Mouse (Mus musculus) myocyte (in vitro differentiated cells): ENCODE results near the gene Slc17a8. TPM values are rescaled to one million over a fixed set of nuclear protein-coding genes. Genes with fewer than 3 reads are reported as not detected.
"Not testable (repeated sequence)": the region's sequence is repeated elsewhere in the genome, so short reads cannot be mapped to it uniquely, and the experiment has no call there.

Experiments
- H3K27me3 ChIP-seq: one replicate; pipeline ENCODE4 v1.6.1; 2011; ENCODE audit not compliant: control insufficient read depth, insufficient read depth, insufficient read length
- H3K36me3 ChIP-seq: one replicate; pipeline ENCODE4 v1.6.1; 2011; ENCODE audit not compliant: control insufficient read depth, insufficient read depth
- H3K4me2 ChIP-seq: one replicate; pipeline ENCODE4 v1.6.1; 2011; ENCODE audit warnings: low read depth, control low read depth
- H3K4me3 ChIP-seq: one replicate; pipeline ENCODE4 v1.5.1; 2011; ENCODE audit warnings: mild to moderate bottlenecking, control low read depth, moderate library complexity
- H3K79me2 ChIP-seq: one replicate; pipeline ENCODE4 v1.6.1; 2011; ENCODE audit not compliant: control insufficient read depth, insufficient read depth
- H3ac ChIP-seq: one replicate; pipeline ENCODE4 v1.6.1; 2011; ENCODE audit not compliant: control insufficient read depth, insufficient read length
- CEBPB ChIP-seq: IDR thresholded peaks from 2 replicates; pipeline ENCODE4 v1.6.1; 2011; ENCODE audit warnings: mild to moderate bottlenecking, moderate library complexity; ENCODE audit not compliant: poor library complexity, insufficient read depth, severe bottlenecking
- E2F4 ChIP-seq: IDR thresholded peaks from one replicate; pipeline ENCODE4 v1.6.1; 2011; ENCODE audit warnings: mild to moderate bottlenecking, control low read depth, moderate library complexity; ENCODE audit not compliant: insufficient read depth
- MAX ChIP-seq: IDR thresholded peaks from one replicate; pipeline ENCODE4 v1.6.1; 2011; ENCODE audit warnings: low read depth, mild to moderate bottlenecking, control low read depth
- MYOD1 ChIP-seq, 3 experiments: IDR thresholded peaks; one replicate each; pipeline ENCODE4 v1.6.1; 2011; ENCODE audit warnings: control low read depth in 2 of 3, low read depth in 2 of 3, mild to moderate bottlenecking in 2 of 3, moderate library complexity in 1 of 3; ENCODE audit not compliant: insufficient read length in 2 of 3, control insufficient read depth in 1 of 3
- MYOG ChIP-seq, 3 experiments: IDR thresholded peaks; one replicate each; pipeline ENCODE4 v1.6.1; 2011; ENCODE audit warnings: control low read depth in 2 of 3, low read depth in 2 of 3, mild to moderate bottlenecking in 2 of 3; ENCODE audit not compliant: insufficient read length in 2 of 3, control insufficient read depth in 1 of 3, insufficient read depth in 1 of 3
- POLR2A ChIP-seq: IDR thresholded peaks from one replicate; pipeline ENCODE4 v1.6.1; 2011; ENCODE audit warnings: low read depth, mild to moderate bottlenecking, control low read depth, moderate library complexity; ENCODE audit not compliant: insufficient read length
- POLR2AphosphoS2 ChIP-seq: IDR thresholded peaks from one replicate; pipeline ENCODE4 v1.6.1; 2011; ENCODE audit warnings: low read depth, control low read depth; ENCODE audit not compliant: insufficient read length
- REST ChIP-seq: IDR thresholded peaks from one replicate; pipeline ENCODE4 v1.6.1; 2011; ENCODE audit warnings: mild to moderate bottlenecking, control low read depth, moderate library complexity; ENCODE audit not compliant: insufficient read depth, insufficient read length
- SRF ChIP-seq: IDR thresholded peaks from one replicate; pipeline ENCODE4 v1.6.1; 2011; ENCODE audit warnings: low read depth; ENCODE audit not compliant: control insufficient read depth, insufficient read length
- TCF12 ChIP-seq: IDR thresholded peaks from one replicate; pipeline ENCODE4 v1.6.1; 2011; ENCODE audit warnings: mild to moderate bottlenecking, control low read depth; ENCODE audit not compliant: poor library complexity, insufficient read depth, severe bottlenecking
- TCF3 ChIP-seq: IDR thresholded peaks from one replicate; pipeline ENCODE4 v1.6.1; 2011; ENCODE audit warnings: low read depth, control low read depth; ENCODE audit not compliant: insufficient read length
- USF1 ChIP-seq: IDR thresholded peaks from one replicate; pipeline ENCODE4 v1.6.1; 2011; ENCODE audit warnings: low read depth, mild to moderate bottlenecking, control low read depth, moderate library complexity
- polyA plus RNA-seq: library from polyadenylated mRNA; unstranded; fragments of >200 nt; fragmentation: generic; extraction: Trizol; gene quantifications from one replicate; pipeline ENCODE4 v1.2.1, GENCODE M21; 2012; ENCODE audit warnings: missing spikeins

Gene Slc17a8
- not detected for polyA plus RNA-seq

GRCm38 (mm10) chr10:89621129-89621528 lies at the start of gene Slc17a8:
Gene Slc17a8, minus strand, starts transcription at chr10:89621253.
- Histone ChIP-seq H3K36me3 (no peaks in the 10 kb centered on the region), H3ac (no peak within 1 kb of the TSS), H3K4me2 (no peak within 1 kb of the TSS), H3K79me2 (no peaks in the 10 kb centered on the region), H3K27me3 (no peaks in the 10 kb centered on the region), H3K4me3 (no peak within 1 kb of the TSS)
- TF ChIP-seq MAX (no peak), MYOG (IDR thresholded peaks at IDR 0.05; ENCODE audit: control insufficient read depth in 1 of 3, insufficient read depth in 1 of 3, insufficient read length in 2 of 3, low read depth in 2 of 3) (no peak), REST (no peak), SRF (no peak), USF1 (no peak), POLR2AphosphoS2 (no peak), POLR2A (no peak), MYOD1 (IDR thresholded peaks at IDR 0.05; ENCODE audit: control insufficient read depth in 1 of 3, insufficient read length in 2 of 3, low read depth in 2 of 3) (no peak), TCF12 (no peak)

- not testable (repeated sequence) for H3K79me2 ChIP-seq, H3K36me3 ChIP-seq, H3ac ChIP-seq, H3K4me2 ChIP-seq, H3K27me3 ChIP-seq, H3K4me3 ChIP-seq
Measured at GRCm38 (mm10) chr10:89670371-89670770, 49.3 kb upstream of the Slc17a8 start.

GRCm38 (mm10) chr10:89667571-89667970 lies 46.5 kb upstream of the Slc17a8 start:
- H3ac ChIP-seq: no peak overlapping the region
- H3K79me2 ChIP-seq: no peaks in the 10 kb centered on the region
- no peak for TF ChIP-seq CEBPB
- no peak for TF ChIP-seq POLR2A
- no peak for TF ChIP-seq TCF3
- TF ChIP-seq MYOD1 (IDR thresholded peaks at IDR 0.05; ENCODE audit: control insufficient read depth in 1 of 3, insufficient read length in 2 of 3, low read depth in 2 of 3): no peak
- no peak for TF ChIP-seq POLR2AphosphoS2
- TF ChIP-seq TCF12: no peak
- TF ChIP-seq E2F4: no peak
- no peak for TF ChIP-seq SRF
- TF ChIP-seq MYOG (IDR thresholded peaks at IDR 0.05; ENCODE audit: control insufficient read depth in 1 of 3, insufficient read depth in 1 of 3, insufficient read length in 2 of 3, low read depth in 2 of 3): no peak
- TF ChIP-seq REST: no peak
- TF ChIP-seq USF1: no peak
- TF ChIP-seq MAX: no peak
- H3K27me3 ChIP-seq: no peaks in the 10 kb centered on the region
- H3K4me2 ChIP-seq: no peak overlapping the region
- H3K36me3 ChIP-seq: peaks cover 8% of the 10 kb centered on the region
- no peak overlapping the region for H3K4me3 ChIP-seq

GRCm38 (mm10) chr10:89665679-89666078 lies 44.6 kb upstream of the Slc17a8 start:
- Histone ChIP-seq H3K4me2 (no peak overlapping the region), H3K36me3 (peaks cover 11% of the 10 kb centered on the region), H3K4me3 (no peak overlapping the region), H3K27me3 (no peaks in the 10 kb centered on the region), H3K79me2 (no peaks in the 10 kb centered on the region), H3ac (no peak overlapping the region)
- no peak for TF ChIP-seq POLR2A
- TF ChIP-seq SRF: no peak
- no peak for TF ChIP-seq CEBPB
- no peak for TF ChIP-seq MYOD1 (IDR thresholded peaks at IDR 0.05; ENCODE audit: control insufficient read depth in 1 of 3, insufficient read length in 2 of 3, low read depth in 2 of 3)
- no peak for TF ChIP-seq TCF12
- no peak for TF ChIP-seq REST
- no peak for TF ChIP-seq TCF3
- no peak for TF ChIP-seq USF1
- no peak for TF ChIP-seq E2F4
- no peak for TF ChIP-seq POLR2AphosphoS2
- TF ChIP-seq MYOG (IDR thresholded peaks at IDR 0.05; ENCODE audit: control insufficient read depth in 1 of 3, insufficient read depth in 1 of 3, insufficient read length in 2 of 3, low read depth in 2 of 3): no peak
- no peak for TF ChIP-seq MAX

GRCm38 (mm10) chr10:89664977-89665645 lies 44.1 kb upstream of the Slc17a8 start:
- Histone ChIP-seq H3K36me3 (peaks cover 11% of the 10 kb centered on the region), H3K4me2 (no peak overlapping the region), H3K79me2 (no peaks in the 10 kb centered on the region), H3ac (no peak overlapping the region), H3K27me3 (no peaks in the 10 kb centered on the region), H3K4me3 (no peak overlapping the region)
- no peak for TF ChIP-seq CEBPB
- no peak for TF ChIP-seq POLR2A
- no peak for TF ChIP-seq USF1
- no peak for TF ChIP-seq SRF
- no peak for TF ChIP-seq MYOD1 (IDR thresholded peaks at IDR 0.05; ENCODE audit: control insufficient read depth in 1 of 3, insufficient read length in 2 of 3, low read depth in 2 of 3)
- no peak for TF ChIP-seq E2F4
- no peak for TF ChIP-seq POLR2AphosphoS2
- TF ChIP-seq TCF12: no peak
- no peak for TF ChIP-seq MYOG (IDR thresholded peaks at IDR 0.05; ENCODE audit: control insufficient read depth in 1 of 3, insufficient read depth in 1 of 3, insufficient read length in 2 of 3, low read depth in 2 of 3)
- TF ChIP-seq REST: no peak
- no peak for TF ChIP-seq TCF3
- no peak for TF ChIP-seq MAX
